Mouse (Mus musculus) ES-Bruce4 (cell line): ENCODE results near the gene Ifna6. TPM values are rescaled to one million over a fixed set of nuclear protein-coding genes. Genes with fewer than 3 reads are reported as not detected.
"Not testable (repeated sequence)": the region's sequence is repeated elsewhere in the genome, so short reads cannot be mapped to it uniquely, and the experiment has no call there.

ENCODE experiments used
- H3K27ac ChIP-seq: 2 replicates; pipeline ENCODE4 v1.5.1; 2012; ENCODE audit warnings: low read length, inconsistent platforms; ENCODE audit not compliant: insufficient read depth
- H3K27me3 ChIP-seq: 2 replicates; pipeline ENCODE4 v1.6.1; 2012; ENCODE audit warnings: mild to moderate bottlenecking, low read length, inconsistent platforms; ENCODE audit not compliant: control insufficient read depth, poor library complexity, insufficient read depth, severe bottlenecking
- H3K36me3 ChIP-seq: 2 replicates; pipeline ENCODE4 v1.6.1; 2012; ENCODE audit warnings: inconsistent platforms, mild to moderate bottlenecking, low read length, moderate library complexity; ENCODE audit not compliant: control insufficient read depth, poor library complexity, insufficient read depth, severe bottlenecking
- H3K4me1 ChIP-seq: one replicate; pipeline ENCODE4 v1.8.1; 2011; ENCODE audit warnings: low read length; ENCODE audit not compliant: control insufficient read depth, insufficient read depth
- H3K4me3 ChIP-seq: 2 replicates; pipeline ENCODE4 v1.5.1; 2011; ENCODE audit warnings: low read depth, mild to moderate bottlenecking, low read length
- H3K9ac ChIP-seq: 2 replicates; pipeline ENCODE4 v1.6.1; 2012; ENCODE audit warnings: low read depth, mild to moderate bottlenecking, inconsistent platforms; ENCODE audit not compliant: poor library complexity, severe bottlenecking
- H3K9me3 ChIP-seq: replicated peaks from 2 replicates; pipeline ENCODE4 v1.6.1; 2012; ENCODE audit warnings: mild to moderate bottlenecking, low read length, inconsistent platforms; ENCODE audit not compliant: control insufficient read depth, poor library complexity, insufficient read depth, severe bottlenecking
- CTCF ChIP-seq: IDR thresholded peaks from one replicate; pipeline ENCODE4 v1.8.1; 2011; ENCODE audit warnings: low read depth, low read length
- polyA plus RNA-seq: library from polyadenylated mRNA; stranded (reverse); fragments of >200 nt; gene quantifications from 2 replicates; pipeline ENCODE4 v1.2.4, GENCODE M21; 2011; ENCODE audit warnings: low read depth; ENCODE audit not compliant: missing spikeins, insufficient read depth, insufficient read length

Gene Ifna6
- polyA plus RNA-seq: not detected in 2 replicates

DNA sequence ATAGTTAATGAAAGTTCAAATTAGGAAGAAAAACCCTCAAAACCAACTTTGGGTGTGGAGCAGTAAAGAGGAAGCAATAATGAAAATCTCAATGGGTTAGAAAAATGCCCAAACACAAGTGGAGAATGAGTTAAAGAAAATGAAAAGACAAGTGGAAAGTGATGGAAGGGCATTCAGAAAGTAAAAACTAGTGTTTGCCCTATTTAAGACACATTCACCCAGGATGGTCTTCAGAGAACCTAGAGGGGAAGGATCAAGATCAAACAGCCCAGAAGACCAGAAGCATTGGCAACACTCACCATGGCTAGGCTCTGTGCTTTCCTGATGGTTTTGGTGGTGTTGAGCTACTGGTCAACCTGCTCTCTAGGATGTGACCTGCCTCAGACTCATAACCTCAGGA, at the start of gene Ifna6:
TSS of gene Ifna6 (plus strand) at position 301 of the 400 bp plus-strand sequence.
- H3K4me3 ChIP-seq, H3K36me3 ChIP-seq, H3K9ac ChIP-seq, H3K9me3 ChIP-seq, H3K27ac ChIP-seq, H3K4me1 ChIP-seq, H3K27me3 ChIP-seq: not testable (repeated sequence)

DNA sequence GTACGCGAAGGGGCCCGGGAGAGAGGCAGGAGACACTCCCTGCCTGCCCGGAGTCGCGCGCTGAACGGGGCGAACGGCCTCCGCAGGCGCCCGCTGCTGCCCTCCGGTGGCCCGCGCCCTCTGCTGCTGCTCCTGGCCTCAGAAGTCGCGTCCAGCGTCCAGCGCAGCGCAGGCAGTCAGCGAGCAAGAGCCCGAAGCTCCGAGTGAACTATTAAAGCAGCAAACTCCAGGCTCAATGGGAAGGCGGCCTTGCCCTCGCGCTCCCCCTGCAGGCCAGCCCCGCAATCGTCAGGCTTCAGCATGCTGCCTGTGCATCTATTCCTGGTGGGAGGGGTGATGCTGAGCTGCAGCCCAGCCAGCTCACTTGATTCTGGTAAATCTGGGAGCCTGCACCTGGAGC, 47.7 kb upstream of the Ifna6 start, which contains the start of gene Gm13272:
TSS of gene Gm13272 (plus strand) at position 301 of the 400 bp plus-strand sequence.
- not testable (repeated sequence) for H3K27me3 ChIP-seq, H3K36me3 ChIP-seq, H3K4me1 ChIP-seq, H3K4me3 ChIP-seq, H3K9me3 ChIP-seq, H3K27ac ChIP-seq, H3K9ac ChIP-seq

DNA sequence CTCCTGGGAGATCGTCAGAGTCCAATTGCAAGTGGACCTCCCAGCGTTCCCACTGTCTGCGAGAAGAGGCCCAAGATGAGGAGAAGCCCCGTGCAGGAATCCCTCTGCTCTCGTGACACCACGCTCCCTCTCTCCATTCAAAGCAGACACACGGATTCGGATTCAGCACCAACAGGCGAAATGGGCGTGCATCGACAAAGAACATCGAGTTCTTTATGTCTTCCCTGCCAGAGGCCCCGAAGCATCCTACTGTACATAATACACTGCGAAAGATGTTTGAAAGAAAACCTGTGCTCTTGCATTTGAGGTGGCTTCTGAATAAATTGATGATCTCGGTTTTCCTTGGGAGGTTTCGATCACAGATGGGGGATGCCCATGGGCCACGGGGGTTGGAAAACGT, 46.9 kb upstream of the Ifna6 start:
- not testable (repeated sequence) for H3K9me3 ChIP-seq, H3K36me3 ChIP-seq, H3K27me3 ChIP-seq, H3K4me1 ChIP-seq, H3K9ac ChIP-seq, H3K4me3 ChIP-seq, H3K27ac ChIP-seq

GRCm38 (mm10) chr4:88781831-88782230, 45.4 kb upstream of the Ifna6 start, which contains the start of gene Ifnz:
Gene Ifnz, plus strand, starts transcription at chr4:88782131.
- H3K27ac ChIP-seq, H3K4me1 ChIP-seq, H3K9me3 ChIP-seq, H3K36me3 ChIP-seq, H3K27me3 ChIP-seq, H3K9ac ChIP-seq: not testable (repeated sequence)
- H3K4me3 ChIP-seq: peak within 1 kb of the TSS; percentile 51

DNA sequence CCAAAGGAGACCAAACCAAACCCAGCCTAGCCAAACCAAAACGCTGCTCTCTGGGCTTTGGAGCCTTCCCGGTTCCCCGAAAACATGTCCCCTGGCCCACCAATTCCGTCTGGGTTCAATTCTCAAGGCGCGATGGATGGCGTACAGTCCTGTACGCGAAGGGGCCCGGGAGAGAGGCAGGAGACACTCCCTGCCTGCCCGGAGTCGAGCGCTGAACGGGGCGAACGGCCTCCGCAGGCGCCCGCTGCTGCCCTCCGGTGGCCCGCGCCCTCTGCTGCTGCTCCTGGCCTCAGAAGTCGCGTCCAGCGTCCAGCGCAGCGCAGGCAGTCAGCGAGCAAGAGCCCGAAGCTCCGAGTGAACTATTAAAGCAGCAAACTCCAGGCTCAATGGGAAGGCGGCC, 44.9 kb upstream of the Ifna6 start:
- not testable (repeated sequence) for H3K27me3 ChIP-seq, H3K9me3 ChIP-seq, H3K4me1 ChIP-seq, H3K9ac ChIP-seq, H3K27ac ChIP-seq, H3K36me3 ChIP-seq
- peak overlapping the region; percentile 51 for H3K4me3 ChIP-seq

DNA sequence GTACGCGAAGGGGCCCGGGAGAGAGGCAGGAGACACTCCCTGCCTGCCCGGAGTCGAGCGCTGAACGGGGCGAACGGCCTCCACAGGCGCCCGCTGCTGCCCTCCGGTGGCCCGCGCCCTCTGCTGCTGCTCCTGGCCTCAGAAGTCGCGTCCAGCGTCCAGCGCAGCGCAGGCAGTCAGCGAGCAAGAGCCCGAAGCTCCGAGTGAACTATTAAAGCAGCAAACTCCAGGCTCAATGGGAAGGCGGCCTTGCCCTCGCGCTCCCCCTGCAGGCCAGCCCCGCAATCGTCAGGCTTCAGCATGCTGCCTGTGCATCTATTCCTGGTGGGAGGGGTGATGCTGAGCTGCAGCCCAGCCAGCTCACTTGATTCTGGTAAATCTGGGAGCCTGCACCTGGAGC, 41.8 kb upstream of the Ifna6 start, which contains the start of gene Gm13276:
TSS of gene Gm13276 (plus strand) at position 301 of the 400 bp plus-strand sequence.
- not testable (repeated sequence) for H3K27me3 ChIP-seq, H3K4me1 ChIP-seq, H3K9me3 ChIP-seq, H3K27ac ChIP-seq, H3K4me3 ChIP-seq, H3K36me3 ChIP-seq, H3K9ac ChIP-seq

- not testable (repeated sequence) for H3K9ac ChIP-seq, H3K4me3 ChIP-seq, H3K36me3 ChIP-seq, H3K27me3 ChIP-seq, H3K27ac ChIP-seq, H3K4me1 ChIP-seq, H3K9me3 ChIP-seq
- peak; percentile 28 for TF ChIP-seq CTCF
Observed at GRCm38 (mm10) chr4:88788402-88788801, 38.8 kb upstream of the Ifna6 start, which contains the start of gene Gm13277. Gene Gm13277, plus strand, starts transcription at chr4:88788632.

GRCm38 (mm10) chr4:88791250-88791649, 36.0 kb upstream of the Ifna6 start, which contains the start of gene Gm13278:
Gene Gm13278, plus strand, starts transcription at chr4:88791550.
- not testable (repeated sequence) for H3K27me3 ChIP-seq, H3K9ac ChIP-seq, H3K27ac ChIP-seq, H3K4me3 ChIP-seq, H3K4me1 ChIP-seq, H3K36me3 ChIP-seq, H3K9me3 ChIP-seq

DNA sequence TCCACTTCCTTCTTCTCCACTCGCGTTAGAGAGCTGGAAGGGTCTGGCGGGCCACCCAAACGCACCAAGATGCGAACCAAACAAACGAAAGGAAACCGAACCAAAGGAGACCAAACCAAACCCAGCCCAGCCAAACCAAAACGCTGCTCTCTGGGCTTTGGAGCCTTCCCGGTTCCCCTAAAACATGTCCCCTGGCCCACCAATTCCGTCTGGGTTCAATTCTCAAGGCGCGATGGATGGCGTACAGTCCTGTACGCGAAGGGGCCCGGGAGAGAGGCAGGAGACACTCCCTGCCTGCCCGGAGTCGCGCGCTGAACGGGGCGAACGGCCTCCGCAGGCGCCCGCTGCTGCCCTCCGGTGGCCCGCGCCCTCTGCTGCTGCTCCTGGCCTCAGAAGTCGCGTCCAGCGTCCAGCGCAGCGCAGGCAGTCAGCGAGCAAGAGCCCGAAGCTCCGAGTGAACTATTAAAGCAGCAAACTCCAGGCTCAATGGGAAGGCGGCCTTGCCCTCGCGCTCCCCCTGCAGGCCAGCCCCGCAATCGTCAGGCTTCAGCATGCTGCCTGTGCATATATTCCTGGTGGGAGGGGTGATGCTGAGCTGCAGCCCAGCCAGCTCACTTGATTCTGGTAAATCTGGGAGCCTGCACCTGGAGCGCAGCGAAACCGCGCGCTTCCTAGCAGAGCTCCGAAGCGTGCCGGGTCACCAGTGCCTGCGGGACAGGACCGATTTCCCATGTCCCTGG, 33.1 kb upstream of the Ifna6 start, which contains the start of gene Gm13275:
TSS of gene Gm13275 (plus strand) at position 552 of the 740 bp plus-strand sequence.
- not testable (repeated sequence) for H3K36me3 ChIP-seq, H3K4me1 ChIP-seq, H3K27me3 ChIP-seq, H3K9me3 ChIP-seq, H3K27ac ChIP-seq, H3K9ac ChIP-seq, H3K4me3 ChIP-seq
